Comparison of ENCODE assay signal across 18 mouse cellular contexts in the genomic region with DNA sequence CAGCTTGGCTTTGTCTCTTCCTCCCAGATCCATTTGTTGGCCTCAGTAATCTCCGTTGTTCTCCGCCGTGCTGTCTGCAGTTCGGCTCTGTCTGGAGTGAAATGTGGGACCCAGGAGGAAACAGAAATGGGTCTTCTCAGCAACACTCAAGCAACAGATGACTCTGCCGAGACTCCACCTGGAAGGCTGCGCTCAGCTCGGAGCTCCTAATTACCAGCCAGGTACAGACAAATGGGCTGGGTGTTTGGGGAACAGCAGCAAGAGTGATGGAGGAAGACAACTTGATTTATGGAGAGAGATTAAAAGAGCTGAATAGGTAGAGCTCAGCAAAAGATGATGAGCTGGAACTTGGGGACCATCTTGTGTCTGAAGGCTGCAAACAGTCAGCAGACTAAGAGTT. TPM values are rescaled to one million over a fixed set of nuclear protein-coding genes. Genes with fewer than 3 reads are reported as not detected.
DNase-seq lines count a peak whose midpoint lies in the region; ATAC-seq and TF ChIP-seq lines count a peak whose summit lies in the region.
"Had no signal": no experiment of that assay in that cellular context is flagged by ENCODE, and none has a peak within 500 bp of the region (broad histone marks: within the 10 kb centered on the region; RNA-seq: fewer than 3 reads in every experiment).

No protein-coding gene starts in this region.

- TF ChIP-seq CTCF in hindbrain, postnatal 0 days (IDR thresholded peaks at IDR 0.05; ENCODE audit: low read depth) = no peak

- H3K27me3 ChIP-seq in hindbrain, embryonic 15.5 days = no peaks in the 10 kb centered on the region
- H3K27me3 ChIP-seq in hindbrain, embryonic 10.5 days (ENCODE audit: insufficient read depth, poor library complexity, severe bottlenecking) = no peaks in the 10 kb centered on the region
- H3K27me3 ChIP-seq in neural tube, embryonic 13.5 days = no peaks in the 10 kb centered on the region
- no peaks in the 10 kb centered on the region for H3K27me3 ChIP-seq in hindbrain, postnatal 0 days (ENCODE audit: insufficient read depth, low read length)
- H3K27me3 ChIP-seq: embryonic facial prominence, embryonic 13.5 days; forebrain, embryonic 12.5 days; heart, embryonic 13.5 days had no signal

- H3K4me2 ChIP-seq in hindbrain, embryonic 15.5 days = peak overlapping the region; percentile 0; the same call in 1 of the 2 replicates
- no peak overlapping the region for H3K4me2 ChIP-seq in neural tube, embryonic 13.5 days
- H3K4me2 ChIP-seq in hindbrain, postnatal 0 days (ENCODE audit: low read depth, low read length) = no peak overlapping the region
- H3K4me2 ChIP-seq: embryonic facial prominence, embryonic 13.5 days; forebrain, embryonic 12.5 days; heart, embryonic 13.5 days had no signal

- 53% methylated on average over 7 of the region's 7 CpGs for WGBS in hindbrain, embryonic 15.5 days
- 78% methylated on average over 7 of the region's 7 CpGs for WGBS in hindbrain, embryonic 10.5 days
- 52% methylated on average over 7 of the region's 7 CpGs for WGBS in neural tube, embryonic 13.5 days
- WGBS in hindbrain, postnatal 0 days = 50% methylated on average over 7 of the region's 7 CpGs

- no peaks in the 10 kb centered on the region for H3K9me3 ChIP-seq in hindbrain, embryonic 15.5 days
- H3K9me3 ChIP-seq in hindbrain, embryonic 10.5 days = no peaks in the 10 kb centered on the region
- no peaks in the 10 kb centered on the region for H3K9me3 ChIP-seq in neural tube, embryonic 13.5 days
- no peaks in the 10 kb centered on the region for H3K9me3 ChIP-seq in hindbrain, postnatal 0 days (ENCODE audit: low read length)
- H3K9me3 ChIP-seq: embryonic facial prominence, embryonic 13.5 days; forebrain, embryonic 12.5 days had no signal

- peak; percentile 79 for ATAC-seq in hindbrain, embryonic 15.5 days (ENCODE audit: low FRiP score, low read depth)
- peak; percentile 56 for ATAC-seq in neural tube, embryonic 13.5 days (ENCODE audit: low read depth)
- ATAC-seq in hindbrain, postnatal 0 days = 0 out of 2 replicates have a peak, but pooled peaks have one; percentile 32
- ATAC-seq: intestine, embryonic 16.5 days had no signal

- H3K27ac ChIP-seq in hindbrain, embryonic 15.5 days (replicated peaks) = peak overlapping the region; percentile 31; the same call in 1 of the 2 replicates
- H3K27ac ChIP-seq in hindbrain, embryonic 10.5 days = no peak overlapping the region
- H3K27ac ChIP-seq in neural tube, embryonic 13.5 days (replicated peaks) = no peak overlapping the region
- H3K27ac ChIP-seq in hindbrain, postnatal 0 days = peak overlapping the region; percentile 20; the same call in 1 of the 2 replicates
- H3K27ac ChIP-seq: embryonic facial prominence, embryonic 13.5 days; forebrain, embryonic 12.5 days; heart, embryonic 13.5 days had no signal

- H3K4me1 ChIP-seq in hindbrain, embryonic 15.5 days (replicated peaks) = peaks cover 5% of the 10 kb centered on the region; the same call in 1 of the 2 replicates
- H3K4me1 ChIP-seq in hindbrain, embryonic 10.5 days (replicated peaks) = peaks cover 10% of the 10 kb centered on the region; the same call in 1 of the 2 replicates
- H3K4me1 ChIP-seq in neural tube, embryonic 13.5 days (replicated peaks) = peaks cover 8% of the 10 kb centered on the region; the same call in 1 of the 2 replicates
- no peaks in the 10 kb centered on the region for H3K4me1 ChIP-seq in hindbrain, postnatal 0 days (ENCODE audit: insufficient read depth, low read length)
- H3K4me1 ChIP-seq: embryonic facial prominence, embryonic 13.5 days had no signal

- no peak overlapping the region for H3K9ac ChIP-seq in hindbrain, embryonic 15.5 days
- H3K9ac ChIP-seq in neural tube, embryonic 13.5 days = no peak overlapping the region
- H3K9ac ChIP-seq in hindbrain, postnatal 0 days (replicated peaks; ENCODE audit: low read length) = 0 out of 2 replicates have a peak overlapping the region, but pooled peaks have one; percentile 24
- H3K9ac ChIP-seq: embryonic facial prominence, embryonic 13.5 days; forebrain, embryonic 12.5 days; heart, embryonic 13.5 days had no signal

- DNase-seq in hindbrain, embryonic 10.5 days (ENCODE audit: low spot score) = no peak
- no peak for DNase-seq in neural tube, embryonic 10.5 days (ENCODE audit: extremely low spot score, low spot score)
- peak; percentile 33 for DNase-seq in hindbrain, postnatal 0 days (ENCODE audit: low spot score)
- DNase-seq in c-Kit-positive CD71-positive TER-119-positive erythroid progenitor cells, embryonic 14.5 days (ENCODE audit: low spot score) = no peak
- DNase-seq in kidney, adult 18-20 months = no peak
- DNase-seq: adrenal gland, postnatal 10 days; cerebellum, adult 18-20 months; cerebellum, adult 9-11 months; cerebellum, postnatal 36 days; gastrocnemius, postnatal 36 days; heart, adult 11 months; heart, postnatal 36 days had no signal

- no peaks in the 10 kb centered on the region for H3K36me3 ChIP-seq in hindbrain, embryonic 15.5 days
- H3K36me3 ChIP-seq in hindbrain, embryonic 10.5 days = no peaks in the 10 kb centered on the region
- H3K36me3 ChIP-seq in neural tube, embryonic 13.5 days = no peaks in the 10 kb centered on the region
- no peaks in the 10 kb centered on the region for H3K36me3 ChIP-seq in hindbrain, postnatal 0 days (ENCODE audit: insufficient read depth, low read length)
- H3K36me3 ChIP-seq: embryonic facial prominence, embryonic 13.5 days; forebrain, embryonic 12.5 days; heart, embryonic 13.5 days had no signal

- H3K4me3 ChIP-seq in hindbrain, embryonic 15.5 days = no peak overlapping the region
- H3K4me3 ChIP-seq in hindbrain, embryonic 10.5 days = no peak overlapping the region
- H3K4me3 ChIP-seq in neural tube, embryonic 13.5 days = no peak overlapping the region
- H3K4me3 ChIP-seq in hindbrain, postnatal 0 days (ENCODE audit: low read length) = no peak overlapping the region
- H3K4me3 ChIP-seq: embryonic facial prominence, embryonic 13.5 days; forebrain, embryonic 12.5 days; heart, embryonic 13.5 days had no signal

RNA-seq across cellular contexts. Expression of gene Slc35b4, which starts 26.6 kb away (rescaled TPM):
- polyA plus RNA-seq in hindbrain, embryonic 15.5 days (2015; fragmentation: Nextera tagmentation; extraction: Ambion mirVana) = 40.8 and 44.0 TPM in 2 replicates
- polyA plus RNA-seq in hindbrain, embryonic 10.5 days (2016; fragmentation: Nextera tagmentation; extraction: Ambion mirVana) = 41.3 and 43.2 TPM in 2 replicates
- 34.1 and 37.8 TPM in 2 replicates for polyA plus RNA-seq in neural tube, embryonic 13.5 days (2015; fragmentation: Nextera tagmentation; extraction: Ambion mirVana)
- 30.4 TPM in 2 replicates for total RNA-seq in hindbrain, postnatal 0 days (2014; rRNA removed)
- 26.0 and 28.7 TPM in 2 replicates for polyA plus RNA-seq in hindbrain, postnatal 0 days (2015; fragmentation: Nextera tagmentation; extraction: Ambion mirVana)

Comparison
In these comparisons a context has a peak if more than half of its experiments do, and no peak if none do; other contexts are left out.
1. H3K27ac ChIP-seq: peak in hindbrain, embryonic 15.5 days (single experiment) and hindbrain, postnatal 0 days (single experiment); none in hindbrain, embryonic 10.5 days (single experiment) and neural tube, embryonic 13.5 days (single experiment).
2. Peak in every context shown above with its lines, with median percentiles within 50 percentile points of each other: ATAC-seq.